8 mouse cellular contexts compared by ENCODE assay signal in the genomic region with DNA sequence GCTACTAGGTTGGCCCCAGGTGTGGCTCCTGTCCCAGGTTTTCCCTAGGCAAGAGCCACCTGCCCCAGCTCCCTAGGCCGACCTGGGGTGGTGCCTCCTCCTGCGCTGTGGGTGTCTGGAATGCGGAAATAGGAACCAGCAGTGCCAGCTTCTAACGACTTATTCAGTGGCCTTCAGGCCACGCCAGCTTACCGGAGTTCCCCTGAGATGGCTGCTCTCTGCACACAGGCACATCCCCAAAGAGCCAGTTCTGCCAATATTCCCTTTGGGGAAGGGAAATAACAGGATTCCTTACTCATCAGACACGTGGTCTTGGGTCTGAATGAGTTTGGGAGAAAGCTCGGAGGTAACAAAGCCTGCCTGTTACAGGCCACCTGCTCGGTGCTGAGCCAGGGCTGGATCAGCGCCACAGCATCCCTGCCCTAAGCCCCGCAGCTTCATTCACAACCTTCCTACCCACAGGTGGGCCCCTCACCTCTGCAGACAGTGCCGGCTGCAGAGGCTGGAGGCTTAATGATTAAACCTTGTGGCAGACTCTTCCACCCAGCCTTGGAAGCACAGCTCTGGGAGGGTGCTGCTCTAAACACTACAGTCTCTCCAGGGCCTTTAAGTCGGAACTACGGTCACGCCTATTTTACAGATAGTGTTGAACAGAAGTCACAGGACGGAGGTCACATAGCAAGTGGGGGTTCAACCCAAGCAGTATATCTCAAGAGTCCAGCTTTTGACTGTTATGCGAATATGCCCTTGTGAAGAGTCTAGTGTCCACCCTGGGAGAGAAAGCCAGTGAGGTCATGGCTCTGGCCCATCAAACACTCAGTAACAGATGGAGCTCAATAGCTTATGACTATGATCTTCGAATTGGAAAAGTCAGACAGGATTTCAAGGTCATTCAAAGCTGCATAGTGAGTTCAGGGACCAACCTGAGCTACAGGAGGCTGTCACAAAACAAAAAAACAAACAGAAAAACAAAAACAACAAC. TPM values are rescaled to one million over a fixed set of nuclear protein-coding genes. Genes with fewer than 3 reads are reported as not detected.
A peak's percentile ranks its signal among the peaks of the same experiment; 100 is the strongest.
DNase-seq lines count a peak whose midpoint lies in the region; ATAC-seq lines count a peak whose summit lies in the region.

No protein-coding gene starts in this region.

- WGBS in limb, embryonic 12.5 days, result 32% methylated on average over 18 of the region's 18 CpGs
- 27% methylated on average over 18 of the region's 18 CpGs for WGBS in midbrain, embryonic 14.5 days

- peak; percentile 78 to 83 for ATAC-seq in hematopoietic stem cell, adult 5-6 weeks (replicated peaks in 1 of 2; ENCODE audit: insufficient read depth in 1 of 2, low FRiP score in 2 of 2, low TSS enrichment in 1 of 2, low read depth in 1 of 2, poor library complexity in 2 of 2, severe bottlenecking in 2 of 2)
- ATAC-seq in limb, embryonic 12.5 days (ENCODE audit: insufficient number of reproducible peaks, insufficient read depth, low FRiP score, low TSS enrichment, low read depth), result 0 out of 2 replicates have a peak, but pooled peaks have one; percentile 18
- no peak for ATAC-seq in midbrain, embryonic 14.5 days (ENCODE audit: low FRiP score, low TSS enrichment)

- H3K27ac ChIP-seq in limb, embryonic 12.5 days, result peak overlapping the region; percentile 17
- H3K27ac ChIP-seq in midbrain, embryonic 14.5 days (replicated peaks; ENCODE audit: low read depth, low read length), result no peak overlapping the region

- no peak overlapping the region for H3K4me3 ChIP-seq in limb, embryonic 12.5 days (replicated peaks)
- no peak overlapping the region for H3K4me3 ChIP-seq in midbrain, embryonic 14.5 days (replicated peaks; ENCODE audit: low read depth, low read length)

- H3K4me2 ChIP-seq in limb, embryonic 12.5 days, result peak overlapping the region; percentile 32
- 0 out of 2 replicates have a peak overlapping the region, but pooled peaks have one; percentile 9 for H3K4me2 ChIP-seq in midbrain, embryonic 14.5 days (ENCODE audit: low read length)

- DNase-seq in urinary bladder, postnatal 14 days (ENCODE audit: low spot score), result peak; percentile 73
- no peak for DNase-seq in urinary bladder, postnatal 4 days (ENCODE audit: low spot score in 2 of 2)
- DNase-seq in midbrain, embryonic 14.5 days, result no peak
- DNase-seq in thymus, postnatal 14 days, result no peak
- DNase-seq in left cerebral cortex, postnatal 36 days (ENCODE audit: low spot score in 2 of 2), result no peak
- DNase-seq in spleen, adult 12 weeks (ENCODE audit: low spot score), result no peak

- H3K4me1 ChIP-seq in limb, embryonic 12.5 days (replicated peaks), result peaks cover 44% of the 10 kb centered on the region
- H3K4me1 ChIP-seq in midbrain, embryonic 14.5 days (ENCODE audit: control insufficient read depth, insufficient read depth, low read length), result peaks cover 10% of the 10 kb centered on the region

- H3K27me3 ChIP-seq in limb, embryonic 12.5 days, result no peaks in the 10 kb centered on the region
- no peaks in the 10 kb centered on the region for H3K27me3 ChIP-seq in midbrain, embryonic 14.5 days (ENCODE audit: control insufficient read depth, insufficient read depth, low read length)

- intact Hi-C loops in left cerebral cortex, postnatal 36 days (cut with DNase I), result no loop called here

- no peaks in the 10 kb centered on the region; the same call in 1 of the 2 replicates for H3K36me3 ChIP-seq in limb, embryonic 12.5 days
- H3K36me3 ChIP-seq in midbrain, embryonic 14.5 days (ENCODE audit: control insufficient read depth, insufficient read depth, low read length), result no peaks in the 10 kb centered on the region

- no peak overlapping the region for H3K9ac ChIP-seq in limb, embryonic 12.5 days (replicated peaks)
- peak overlapping the region; percentile 7; the same call in 1 of the 2 replicates for H3K9ac ChIP-seq in midbrain, embryonic 14.5 days (replicated peaks; ENCODE audit: low read length)

- no peaks in the 10 kb centered on the region for H3K9me3 ChIP-seq in limb, embryonic 12.5 days
- no peaks in the 10 kb centered on the region for H3K9me3 ChIP-seq in midbrain, embryonic 14.5 days (ENCODE audit: control insufficient read depth, low read length)

RNA-seq across cellular contexts. Expression of a gene that starts 12.8 kb away (rescaled TPM):
- 10.7 and 15.5 TPM in 2 replicates for total RNA-seq in hematopoietic stem cell, adult 5-6 weeks (2017)
- 14.0 and 16.1 TPM in 2 replicates for polyA plus RNA-seq in limb, embryonic 12.5 days (2016; fragmentation: Nextera tagmentation; extraction: Ambion mirVana)
- polyA plus RNA-seq in midbrain, embryonic 14.5 days (2014; fragmentation: Nextera tagmentation; extraction: Ambion mirVana), result 16.1 and 17.6 TPM in 2 replicates
- total RNA-seq in left cerebral cortex, postnatal 36 days (2021), result 10 to 100 TPM; 41.2 to 65.2 TPM
